Mouse (Mus musculus): ENCODE measurements at regions not wholly inside any gene's neighbourhood (a gene's known extent, or its start where the extent isn't known, plus 50 kb on each side); places are given as distances from the start of the nearest gene placed in this dataset.

DNA sequence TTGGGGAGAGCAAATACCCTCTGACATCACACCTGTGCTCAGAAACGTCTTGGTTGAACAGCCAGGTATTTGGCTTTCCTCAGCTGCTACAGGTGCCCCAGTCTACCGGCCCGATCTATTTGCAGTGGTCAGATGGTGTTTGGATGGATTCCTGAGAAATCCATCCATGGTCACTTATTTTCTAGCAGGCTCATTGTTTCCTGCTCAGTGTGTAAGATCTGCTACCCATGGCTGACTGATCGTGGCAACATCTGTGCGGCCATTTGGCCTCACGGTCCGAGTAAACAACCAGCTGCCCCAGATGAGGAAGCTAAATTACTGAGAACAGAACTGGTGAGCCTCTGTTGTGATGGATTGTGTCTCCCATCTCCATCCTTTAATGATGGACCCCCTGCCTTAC is 1248.8 kb upstream of the A1bg start:
- no peak for TF ChIP-seq GATA1 (IDR thresholded peaks at IDR 0.05; ENCODE audit: low read depth, low read length)
- TF ChIP-seq CHD2 (IDR thresholded peaks at IDR 0.05; ENCODE audit: low read length): no peak
- TF ChIP-seq CTCF (IDR thresholded peaks at IDR 0.05 in 2 of 3, conservative IDR thresholded peaks at IDR 0.05 in 1 of 3; ENCODE audit: control insufficient read depth in 1 of 3, insufficient read depth in 1 of 3, low read depth in 2 of 3, low read length in 3 of 3, poor library complexity in 1 of 3, severe bottlenecking in 1 of 3): no peak
- no peak for TF ChIP-seq POLR2A (IDR thresholded peaks at IDR 0.05; ENCODE audit: control insufficient read depth in 1 of 2, insufficient read depth in 1 of 2, low read depth in 1 of 2, low read length in 2 of 2, poor library complexity in 1 of 2)
- no peak for TF ChIP-seq USF1 (IDR thresholded peaks at IDR 0.05; ENCODE audit: low read depth, low read length)
